Mouse (Mus musculus): ENCODE data around the gene C1s1. TPM values are rescaled to one million over a fixed set of nuclear protein-coding genes. Genes with fewer than 3 reads are reported as not detected.
A peak's percentile ranks its signal among the peaks of the same experiment; 100 is the strongest.
"Not testable (repeated sequence)": the region's sequence is repeated elsewhere in the genome, so short reads cannot be mapped to it uniquely, and the experiment has no call there.

The C1s1 gene
- total RNA-seq, 2 experiments from 2014 or later = 1.2 to 1.3 TPM

DNA sequence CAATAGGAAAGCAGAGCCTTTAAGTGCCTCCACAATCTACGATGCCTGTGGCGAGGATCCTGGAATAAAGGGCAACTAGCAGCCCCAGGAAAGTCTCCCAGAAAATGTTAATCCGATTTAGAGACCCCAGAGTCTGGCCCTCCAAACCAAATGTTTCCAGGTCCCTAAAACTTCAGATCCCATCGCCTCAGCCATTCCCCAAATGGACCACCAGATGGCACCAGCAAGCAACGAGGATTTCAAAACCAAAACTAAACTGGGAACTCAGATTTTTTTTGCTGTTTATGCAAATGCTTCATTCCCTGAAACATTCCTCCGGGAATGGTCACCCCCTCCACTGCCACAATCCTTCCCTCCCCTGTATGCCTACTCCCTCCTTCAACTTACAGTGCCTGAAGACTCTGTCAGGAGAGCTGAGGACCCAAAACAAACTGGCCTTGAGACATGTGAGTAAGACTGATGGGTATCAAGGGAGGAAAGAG is 29.8 kb downstream of the C1s1 start, which contains the start of gene C1ra:
Gene C1ra, plus strand, starts transcription at position 51 of the 482 bp plus-strand sequence.
- DNase-seq (ENCODE audit: low spot score in 2 of 2) = peak; percentile 66 to 72

DNA sequence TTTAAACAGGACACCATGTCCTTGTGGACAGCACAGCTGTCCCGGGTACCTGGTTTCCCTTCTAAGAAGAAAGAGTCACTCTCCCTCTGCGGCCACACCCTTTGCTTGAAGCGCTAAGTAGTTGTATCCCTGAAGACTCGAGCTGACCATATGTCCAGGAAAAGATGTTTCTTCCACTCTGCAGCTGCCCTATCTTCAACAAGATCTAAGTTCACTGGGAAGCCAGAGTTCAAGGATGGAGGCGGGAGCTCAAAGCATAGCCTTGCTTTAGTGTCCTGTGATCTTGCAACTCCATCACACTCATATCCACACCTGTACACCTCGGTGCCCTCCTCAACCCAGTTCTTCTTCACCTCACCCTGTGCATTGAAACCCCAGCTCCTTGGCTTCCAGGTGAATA is 30.2 kb downstream of the C1s1 start:
- DNase-seq (ENCODE audit: low spot score in 2 of 2) = no peak

DNA sequence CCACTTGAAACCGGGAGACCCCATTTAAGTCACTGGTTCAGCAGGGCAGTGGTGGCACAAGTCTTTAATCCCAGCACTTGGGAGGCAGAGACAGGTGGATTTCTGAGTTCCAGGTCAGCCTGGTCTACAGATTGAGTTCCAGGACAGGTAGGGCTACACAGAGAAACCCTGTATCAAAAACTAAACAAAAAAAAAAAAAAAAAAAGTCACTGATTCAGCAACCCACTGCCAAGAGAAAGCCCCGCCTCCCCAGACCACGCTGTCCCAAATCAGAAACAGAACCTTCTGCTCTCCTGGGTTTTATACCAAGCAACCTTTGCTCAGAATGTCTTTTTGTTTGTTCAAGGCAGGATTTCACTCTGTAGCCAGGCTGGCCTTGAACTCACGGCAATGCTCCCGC is 33.0 kb downstream of the C1s1 start:
- not testable (repeated sequence) for DNase-seq (ENCODE audit: low spot score in 2 of 2)

DNA sequence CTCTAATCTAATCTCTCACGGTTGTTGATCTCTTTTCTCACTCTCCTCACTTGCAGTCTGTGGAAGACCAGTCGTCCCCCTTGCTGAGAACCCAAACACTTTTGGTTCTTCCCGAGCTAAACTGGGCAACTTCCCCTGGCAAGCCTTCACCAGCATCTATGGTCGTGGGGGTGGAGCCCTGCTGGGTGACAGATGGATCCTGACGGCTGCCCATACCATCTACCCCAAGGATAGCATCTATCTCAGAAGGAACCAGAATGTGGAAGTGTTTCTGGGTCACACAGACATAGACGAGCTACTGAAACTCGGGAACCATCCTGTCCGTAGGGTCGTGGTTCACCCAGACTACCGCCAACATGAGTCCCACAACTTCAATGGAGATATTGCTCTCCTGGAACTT is 33.9 kb downstream of the C1s1 start:
- DNase-seq (ENCODE audit: low spot score in 2 of 2) = no peak

DNA sequence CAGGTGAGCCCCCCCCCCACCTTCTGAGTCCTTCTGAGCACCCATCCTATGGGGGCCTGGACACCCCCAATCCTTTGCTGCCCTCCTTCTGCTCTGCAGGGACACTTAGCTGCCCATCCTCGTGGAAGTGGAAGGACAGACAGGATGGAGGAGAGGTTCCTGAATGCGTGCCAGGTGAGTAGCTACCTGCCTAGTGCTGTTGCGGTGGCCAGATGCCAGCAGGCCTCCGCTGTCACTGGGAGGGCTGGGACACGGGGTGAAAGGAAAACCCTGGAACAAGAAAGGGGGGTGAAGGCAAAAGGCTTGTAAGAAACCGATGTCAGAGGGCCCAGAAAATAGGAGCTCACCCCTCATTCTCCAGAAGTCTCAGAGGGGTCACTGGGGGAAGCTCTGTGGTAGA is 35.2 kb downstream of the C1s1 start:
- DNase-seq (ENCODE audit: low spot score in 2 of 2) = no peak

DNA sequence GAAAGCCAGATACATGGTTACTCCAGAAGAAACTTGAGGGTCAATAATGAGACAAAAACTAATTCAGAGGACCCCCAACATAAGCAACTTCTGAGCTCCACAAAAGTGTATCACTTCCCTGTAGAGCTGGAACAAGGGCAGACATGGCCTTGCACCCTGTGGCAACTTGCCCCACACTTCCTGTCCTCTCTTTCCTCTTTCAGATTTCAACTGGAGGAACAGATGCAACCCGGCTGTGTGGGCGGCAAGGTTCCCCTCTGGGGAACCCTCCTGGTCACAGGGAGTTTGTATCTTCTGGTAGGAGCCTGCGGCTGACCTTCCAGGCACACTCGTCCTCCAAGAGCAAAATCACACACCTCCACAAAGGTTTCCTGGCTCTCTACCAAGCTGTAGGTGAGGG is 37.1 kb downstream of the C1s1 start:
- DNase-seq (ENCODE audit: low spot score in 2 of 2) = no peak

DNA sequence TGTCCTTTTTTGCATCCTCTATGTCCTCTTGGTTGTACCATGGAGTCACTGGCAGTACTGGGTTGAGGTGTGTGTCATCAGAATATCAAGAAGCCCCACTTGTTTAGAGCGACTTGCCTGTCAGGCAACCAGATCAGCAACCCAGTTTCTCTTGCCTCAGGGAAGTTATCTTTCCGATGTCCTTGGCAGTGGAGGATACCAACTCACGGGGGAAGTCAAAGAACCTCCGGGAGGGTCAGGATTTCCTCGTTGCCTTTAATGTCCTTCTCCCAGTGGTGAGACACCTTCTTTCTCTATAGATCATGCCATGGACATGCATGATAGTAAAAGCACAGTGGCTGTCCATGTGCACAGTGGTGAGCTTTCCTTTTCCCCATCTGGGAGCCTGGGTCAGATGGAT is 40.1 kb downstream of the C1s1 start:
- DNase-seq (ENCODE audit: low spot score in 2 of 2) = no peak

DNA sequence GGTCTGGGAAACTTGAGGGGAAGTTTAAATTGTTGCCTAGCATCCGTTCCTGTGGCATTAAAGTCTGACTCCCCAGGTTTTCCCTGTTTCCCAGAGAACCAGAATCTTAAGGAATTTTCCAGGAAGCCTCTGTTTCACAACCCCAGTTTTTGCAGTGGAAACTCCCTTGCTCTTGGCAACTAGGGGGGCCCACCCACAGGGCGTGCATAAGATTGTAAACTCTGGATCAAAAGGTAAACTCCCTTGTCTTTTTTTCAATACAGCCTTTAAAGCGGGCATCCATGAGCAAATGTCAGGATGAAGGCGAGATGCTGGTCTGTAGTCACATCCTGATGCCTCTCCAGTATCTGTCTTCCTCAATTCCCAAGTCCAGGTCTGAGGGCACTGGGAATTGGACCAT is 40.7 kb downstream of the C1s1 start:
- DNase-seq (ENCODE audit: low spot score in 2 of 2) = no peak

DNA sequence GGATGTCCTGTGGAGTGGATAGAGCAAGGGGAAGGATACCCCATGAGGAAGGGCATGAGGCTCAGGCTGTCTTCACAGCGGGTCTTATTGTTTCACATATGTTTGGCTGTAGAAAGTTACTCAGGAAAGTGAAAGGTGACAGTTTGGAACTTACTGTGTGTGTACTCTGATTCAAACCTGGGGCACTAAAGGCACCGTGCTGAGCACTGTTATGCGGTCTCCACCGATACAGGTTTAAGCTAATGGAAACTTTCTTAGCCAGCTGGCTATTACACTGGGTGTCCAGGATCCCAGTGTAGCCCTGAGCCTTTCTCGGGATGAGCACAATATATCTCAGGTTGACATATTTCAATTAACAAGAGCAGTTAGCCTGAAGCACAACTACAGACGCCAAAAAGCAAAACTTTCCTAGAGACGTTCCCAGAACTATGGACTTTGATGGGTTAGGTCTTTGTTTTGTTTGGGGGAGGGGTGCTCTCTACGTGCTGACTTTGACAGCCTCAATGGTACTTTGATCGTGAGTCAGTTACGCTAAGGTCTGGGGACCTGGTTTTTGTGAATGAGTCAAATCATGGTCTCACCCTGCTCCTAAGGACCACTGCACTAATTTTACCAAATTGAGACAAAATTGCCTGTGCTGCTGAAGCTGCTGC is 42.1 kb downstream of the C1s1 start:
- DNase-seq (ENCODE audit: low spot score in 2 of 2) = no peak

DNA sequence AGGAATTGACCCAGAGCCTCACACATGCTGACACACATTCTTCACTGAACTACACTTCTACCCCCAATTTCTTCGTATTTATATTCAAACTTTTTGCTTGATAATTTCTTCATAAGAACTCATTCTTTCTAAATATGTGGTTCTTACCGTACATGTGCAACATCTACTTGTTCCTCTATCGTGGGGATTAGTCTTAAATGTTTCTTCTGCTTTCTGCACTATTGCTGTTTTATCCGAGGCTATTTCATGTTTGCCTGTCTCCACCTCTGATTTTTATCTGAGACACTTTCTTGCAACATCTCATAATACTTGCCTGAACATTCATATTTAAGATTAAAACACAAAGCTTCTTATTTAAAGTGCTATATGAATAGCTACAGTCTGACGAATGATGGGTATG is 46.1 kb downstream of the C1s1 start:
- no peak for DNase-seq (ENCODE audit: low spot score in 2 of 2)

DNA sequence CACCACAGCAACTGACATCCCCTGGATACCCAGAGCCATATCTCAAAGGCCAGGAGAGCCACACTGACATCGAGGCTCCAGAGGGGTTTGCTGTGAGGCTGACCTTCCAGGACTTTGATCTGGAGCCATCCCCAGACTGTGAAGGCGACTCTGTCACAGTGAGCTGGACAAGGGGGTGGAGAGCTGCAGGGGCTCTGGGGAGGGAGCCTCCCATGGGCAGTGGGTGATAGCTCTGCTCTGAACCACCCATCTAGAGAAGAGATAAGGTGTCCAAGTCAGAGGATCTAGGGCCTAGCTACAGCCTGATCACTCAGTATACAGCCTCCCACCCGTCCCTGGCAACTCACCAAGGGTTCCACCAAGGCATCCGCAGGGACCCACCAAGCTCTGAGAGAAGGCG is 48.3 kb downstream of the C1s1 start:
- no peak for DNase-seq (ENCODE audit: low spot score in 2 of 2)

DNA sequence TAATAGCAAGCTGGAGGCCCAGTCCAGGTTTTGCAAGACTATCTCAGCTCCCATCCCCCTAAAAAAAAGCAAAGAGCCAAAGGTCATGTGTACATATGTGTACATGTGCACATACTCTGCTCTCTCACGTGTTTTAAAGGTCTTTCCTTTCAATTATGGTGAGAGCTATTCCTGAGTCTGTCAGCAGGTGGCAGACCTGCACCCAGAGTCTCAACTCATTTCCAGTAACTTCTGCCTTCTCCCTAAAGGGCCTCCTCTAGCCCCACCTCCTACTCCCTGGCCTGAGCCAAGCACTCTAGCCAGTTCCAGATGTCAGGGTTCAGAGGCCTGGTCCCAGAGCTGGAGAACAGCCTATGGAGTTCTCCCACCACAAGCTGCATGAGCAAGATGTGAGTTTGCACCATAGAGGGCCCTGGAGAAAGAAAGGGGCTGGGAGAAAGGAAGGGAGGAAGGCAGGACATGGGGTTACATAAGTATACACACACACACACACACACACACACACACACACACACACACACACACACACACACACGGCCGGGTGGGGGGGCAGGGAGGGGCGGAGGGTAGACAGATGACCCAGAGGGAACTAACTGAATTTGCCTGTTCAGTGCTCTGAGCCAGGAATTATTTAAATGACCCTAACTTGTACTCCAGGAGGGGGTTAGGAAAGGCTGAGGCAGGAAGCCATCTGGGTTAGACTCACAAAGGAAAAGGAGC is 49.2 kb downstream of the C1s1 start, which contains the start of gene C1rl:
Gene C1rl, plus strand, starts transcription at position 272 of the 720 bp plus-strand sequence.
- peak; percentile 77 to 78 for DNase-seq (ENCODE audit: low spot score in 2 of 2)

DNA sequence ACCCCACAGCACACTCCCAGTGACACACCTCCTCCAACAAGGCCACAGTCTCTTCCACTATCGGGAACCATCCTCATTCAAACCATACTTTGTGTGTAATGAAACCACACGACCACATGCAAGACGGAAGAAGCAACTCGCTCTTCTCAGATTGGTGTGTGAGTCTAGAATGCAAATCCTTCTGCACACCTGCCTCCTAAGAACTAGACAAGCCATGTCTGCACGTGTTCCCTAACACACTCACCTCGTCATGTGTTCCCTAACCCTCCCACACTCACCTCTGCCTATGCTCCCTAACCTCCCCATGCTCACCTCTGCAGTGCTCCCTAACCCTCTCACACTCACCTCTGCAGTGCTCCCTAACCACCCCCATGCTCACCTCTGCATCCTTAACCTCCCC is 50.7 kb downstream of the C1s1 start:
- no peak for DNase-seq (ENCODE audit: low spot score in 2 of 2)

DNA sequence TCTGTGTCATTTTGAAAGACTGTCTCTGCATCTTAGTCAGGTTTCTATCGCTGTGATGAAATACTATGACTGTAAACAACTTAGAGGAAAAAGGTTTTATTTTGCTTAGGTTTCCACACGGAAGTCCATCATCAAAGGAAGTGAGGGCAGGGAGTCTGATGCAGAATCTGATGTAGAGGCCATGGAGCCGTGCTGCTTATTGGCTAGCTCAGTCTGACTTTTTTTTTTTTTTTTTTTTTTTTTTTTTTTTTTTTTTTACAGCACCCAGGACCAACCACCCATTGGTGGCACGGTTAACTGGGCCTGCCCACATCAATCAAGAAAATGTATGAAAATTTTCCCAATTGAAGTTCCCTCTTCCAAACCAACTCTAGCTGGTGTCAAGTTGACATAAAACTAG is 53.2 kb downstream of the C1s1 start:
- DNase-seq (ENCODE audit: low spot score in 2 of 2) = no peak

DNA sequence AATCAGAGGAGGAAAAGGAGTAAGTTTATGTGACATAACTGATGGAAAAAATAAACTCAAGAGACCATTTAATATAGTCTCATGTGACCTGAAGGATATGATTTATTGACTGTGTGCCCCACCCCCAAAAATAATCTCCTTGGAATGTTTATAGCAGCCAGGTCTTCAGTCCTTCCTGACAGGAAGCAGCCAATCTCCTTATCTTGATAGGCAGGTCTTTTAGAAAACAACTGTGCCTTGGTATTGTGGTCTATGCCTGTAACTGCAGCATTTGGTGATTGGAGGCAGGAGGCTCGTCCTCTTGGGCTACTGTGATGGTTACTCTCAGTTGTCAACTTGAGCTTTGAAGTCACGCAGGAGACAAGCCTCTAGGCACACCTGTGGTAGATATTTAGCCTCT is 54.6 kb downstream of the C1s1 start:
- DNase-seq (ENCODE audit: low spot score in 2 of 2) = no peak

DNA sequence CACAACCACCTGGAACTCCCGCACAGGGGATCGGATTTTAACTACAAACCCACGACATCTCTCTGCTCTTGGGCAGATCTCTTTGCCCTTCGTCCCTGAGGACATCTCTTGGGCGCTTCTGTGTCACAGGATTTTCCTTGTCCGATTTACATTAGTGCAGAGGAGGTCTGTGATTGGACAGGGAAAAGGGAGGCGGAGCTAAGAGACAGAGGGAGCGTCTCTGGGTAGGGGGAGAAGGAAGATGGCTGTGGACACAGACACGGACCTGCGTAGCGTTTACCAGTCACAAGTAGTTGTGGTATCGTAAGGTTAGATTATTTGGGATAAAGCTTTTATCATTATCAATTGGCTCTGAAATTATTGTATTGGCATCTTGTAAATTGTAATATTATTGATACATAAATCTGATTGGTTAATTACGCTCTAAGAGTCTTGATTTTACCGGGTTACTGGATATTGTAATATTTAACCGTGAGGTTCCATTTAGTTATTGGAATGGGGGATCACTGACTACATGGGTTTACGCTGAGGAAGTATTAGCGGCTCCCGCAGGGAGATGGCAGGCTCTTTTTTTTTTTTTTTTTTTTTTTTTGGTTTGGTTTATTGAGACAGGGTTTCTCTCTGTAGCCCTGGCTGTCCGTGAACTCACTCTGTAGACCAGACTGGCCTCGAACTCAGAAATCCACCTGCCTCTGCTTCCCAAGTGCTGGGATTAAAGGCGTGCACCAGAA is 56.6 kb downstream of the C1s1 start:
- DNase-seq (ENCODE audit: low spot score in 2 of 2) = no peak

DNA sequence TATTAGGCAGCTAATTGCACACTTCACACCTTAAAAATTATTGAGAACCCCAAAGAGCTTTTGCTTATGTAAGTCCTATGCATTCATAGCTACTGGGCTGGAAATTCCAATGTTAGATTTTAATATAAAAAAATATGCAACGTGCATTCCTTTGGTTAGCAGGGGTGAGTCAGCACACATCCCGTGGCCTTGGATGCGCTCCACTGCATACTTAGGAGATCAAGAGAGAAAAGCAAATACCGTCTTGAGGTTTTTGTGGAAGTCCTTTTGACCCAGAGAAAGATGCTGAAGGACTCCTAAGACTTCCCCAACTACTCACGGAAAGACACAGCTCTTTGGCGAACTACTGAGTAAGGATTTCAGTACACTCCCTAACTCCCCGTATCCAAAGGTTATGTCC is 57.3 kb downstream of the C1s1 start:
- DNase-seq (ENCODE audit: low spot score in 2 of 2) = no peak

DNA sequence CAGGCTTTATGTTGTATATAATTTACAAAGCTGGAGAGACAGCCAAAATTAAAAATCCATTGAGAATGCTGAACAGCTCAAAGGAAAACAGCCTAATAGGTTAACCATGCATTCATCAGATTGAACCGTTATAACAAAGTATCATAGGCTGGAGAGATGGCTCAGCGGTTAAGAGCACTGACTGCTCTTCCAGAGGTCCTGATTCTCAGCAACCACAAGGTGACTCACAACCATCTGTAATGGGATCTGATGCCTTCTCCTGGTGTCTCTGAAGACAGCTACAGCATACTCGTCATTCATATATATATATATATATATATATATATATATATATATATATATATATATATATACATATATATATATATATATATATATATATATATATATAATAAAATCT is 58.3 kb downstream of the C1s1 start:
- DNase-seq (ENCODE audit: low spot score in 2 of 2) = not testable (repeated sequence)

DNA sequence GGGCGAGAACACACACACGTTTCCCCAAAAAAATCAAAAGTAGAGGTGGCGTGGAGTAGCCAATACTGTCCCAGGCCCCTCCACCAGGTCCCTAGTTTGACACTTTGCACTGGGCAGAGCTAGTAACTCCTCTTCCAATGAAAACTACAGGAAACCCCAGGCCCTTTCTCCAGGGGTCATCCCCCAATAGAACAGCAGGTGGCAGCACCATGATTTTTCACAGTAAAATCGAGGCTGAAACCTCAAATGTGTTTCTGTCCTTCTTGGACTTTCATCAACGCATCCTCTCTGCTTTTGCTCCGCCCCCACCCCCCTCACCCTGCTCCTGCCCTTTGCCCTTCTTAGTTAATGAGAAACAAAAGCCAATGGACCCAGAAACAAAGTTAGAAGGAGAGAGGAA is 60.6 kb downstream of the C1s1 start:
- DNase-seq (ENCODE audit: low spot score in 2 of 2) = peak; percentile 70 to 73
